Mouse (Mus musculus): ENCODE measurements around the gene Alpk1.
A peak's percentile ranks its signal among the peaks of the same experiment; 100 is the strongest.

The Alpk1 gene

GRCm38 (mm10) chr3:127780021-127780644 is at the start of gene Alpk1:
TSS of gene Alpk1 (minus strand) at chr3:127780527.
- peak; percentile 99 for DNase-seq

GRCm38 (mm10) chr3:127827123-127827522 is 46.8 kb upstream of the Alpk1 start:
- peak; percentile 91 for DNase-seq

GRCm38 (mm10) chr3:127826503-127826902 is 46.2 kb upstream of the Alpk1 start:
- DNase-seq, result peak; percentile 72

GRCm38 (mm10) chr3:127823886-127824863 is 43.8 kb upstream of the Alpk1 start:
- peak; percentile 76 for DNase-seq

DNA sequence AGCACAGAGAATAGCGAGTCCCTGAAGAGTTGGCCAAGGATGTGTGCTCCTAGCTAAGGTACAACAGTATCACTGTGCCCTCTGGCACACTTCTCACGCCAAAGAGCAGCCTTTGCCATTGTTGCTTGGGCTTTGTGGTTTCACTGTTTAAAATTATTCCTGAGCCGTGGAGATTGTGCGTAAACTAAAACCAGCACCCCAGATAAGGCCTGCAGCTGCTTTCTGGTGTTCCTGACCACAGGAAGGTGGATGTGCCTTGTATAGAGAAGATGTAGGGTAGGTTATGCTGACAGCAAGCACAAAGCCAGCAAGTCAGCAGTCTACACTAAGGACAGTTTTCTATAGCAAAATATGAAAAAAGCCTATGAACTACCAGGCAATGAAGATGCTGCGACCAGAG is 40.9 kb upstream of the Alpk1 start:
- peak; percentile 56 for DNase-seq

- no peak for DNase-seq
Measured at GRCm38 (mm10) chr3:127820400-127820799, 40.1 kb upstream of the Alpk1 start.

GRCm38 (mm10) chr3:127818694-127819663 is 38.7 kb upstream of the Alpk1 start:
- DNase-seq, result peak; percentile 44

- DNase-seq, result peak; percentile 75
Measured at GRCm38 (mm10) chr3:127817120-127817683, 36.9 kb upstream of the Alpk1 start.

DNA sequence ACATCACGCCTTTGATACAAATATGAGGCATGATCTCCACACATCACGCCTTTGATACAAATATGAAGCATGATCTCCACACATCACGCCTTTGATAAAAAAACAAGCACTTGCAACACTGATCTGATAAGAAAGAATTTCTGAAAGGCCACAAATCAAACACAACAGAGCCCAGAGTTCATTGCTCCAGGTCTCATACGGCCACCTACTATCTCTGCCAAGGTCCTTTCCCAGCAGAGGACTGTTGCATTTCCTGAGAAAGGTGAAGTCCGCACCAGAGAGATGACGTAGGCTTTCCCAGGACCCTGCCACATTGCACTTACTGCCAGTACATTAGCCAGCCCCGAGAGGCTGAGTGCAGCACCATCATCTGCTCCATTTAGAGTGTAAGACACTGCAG is 28.8 kb upstream of the Alpk1 start:
- peak; percentile 86 for DNase-seq

GRCm38 (mm10) chr3:127807846-127808245 is 27.5 kb upstream of the Alpk1 start:
- DNase-seq, result peak; percentile 59

- peak; percentile 69 for DNase-seq
Measured at GRCm38 (mm10) chr3:127805991-127806390, 25.7 kb upstream of the Alpk1 start.

DNA sequence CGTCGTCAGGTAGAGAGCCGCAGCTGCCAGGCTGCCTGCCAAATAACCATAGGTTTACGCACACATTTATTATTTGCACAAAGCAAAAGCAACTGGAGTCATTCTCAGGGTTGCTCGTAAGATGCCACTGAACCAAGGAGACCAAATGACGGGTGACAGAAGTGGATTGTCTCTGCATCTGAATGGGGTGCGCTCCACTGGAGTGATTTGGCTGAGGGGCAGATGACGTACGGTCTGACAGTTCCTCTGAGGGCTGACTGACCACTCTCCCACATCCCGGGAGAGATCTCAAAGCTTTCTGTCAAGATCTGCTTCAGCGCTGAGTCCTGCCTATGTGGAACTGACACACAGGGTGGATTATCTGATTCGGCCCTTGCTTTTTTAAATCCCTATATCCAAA is 24.7 kb upstream of the Alpk1 start:
- peak; percentile 53 for DNase-seq

GRCm38 (mm10) chr3:127804439-127804838 is 24.1 kb upstream of the Alpk1 start:
- peak; percentile 68 for DNase-seq

DNA sequence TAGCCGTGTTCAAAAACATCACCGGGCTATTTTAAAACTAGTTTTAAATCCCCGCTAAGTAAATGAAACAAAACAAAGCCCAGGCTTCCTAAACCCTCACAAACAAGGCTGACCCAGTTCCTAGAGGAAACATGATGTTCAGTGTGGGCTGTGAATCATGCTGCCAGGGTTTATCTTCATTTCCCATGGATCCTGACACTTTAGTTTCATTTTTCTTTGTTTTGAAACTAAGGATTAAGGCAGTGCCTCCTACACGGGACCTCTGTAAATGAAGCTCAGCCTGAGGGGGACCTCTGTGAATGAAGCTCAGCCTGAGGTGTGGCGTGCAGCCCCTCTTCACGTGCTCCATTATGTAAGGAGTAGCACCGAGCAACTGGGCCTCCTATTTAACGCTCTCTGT is 22.5 kb upstream of the Alpk1 start:
- DNase-seq, result peak; percentile 93

GRCm38 (mm10) chr3:127801162-127801561 is 20.8 kb upstream of the Alpk1 start:
- no peak for DNase-seq

DNA sequence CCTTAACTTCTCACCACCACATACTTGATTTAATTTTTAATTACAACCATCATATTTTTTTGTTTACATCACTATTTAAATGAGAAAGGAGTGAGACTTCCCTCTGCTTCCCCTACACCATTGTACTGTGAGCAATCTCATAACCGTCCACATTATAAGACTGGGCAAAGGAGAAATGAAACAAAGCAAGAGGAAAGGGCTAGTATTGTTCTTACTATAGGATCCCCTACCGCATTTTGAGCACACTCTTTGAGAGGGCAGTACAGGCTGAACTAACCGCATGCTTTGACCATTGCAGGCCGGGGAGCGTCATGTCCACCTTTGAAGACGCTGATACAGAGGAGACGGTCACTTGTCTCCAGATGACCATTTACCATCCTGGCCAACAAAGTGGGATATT is 15.9 kb upstream of the Alpk1 start:
- peak; percentile 72 for DNase-seq

DNA sequence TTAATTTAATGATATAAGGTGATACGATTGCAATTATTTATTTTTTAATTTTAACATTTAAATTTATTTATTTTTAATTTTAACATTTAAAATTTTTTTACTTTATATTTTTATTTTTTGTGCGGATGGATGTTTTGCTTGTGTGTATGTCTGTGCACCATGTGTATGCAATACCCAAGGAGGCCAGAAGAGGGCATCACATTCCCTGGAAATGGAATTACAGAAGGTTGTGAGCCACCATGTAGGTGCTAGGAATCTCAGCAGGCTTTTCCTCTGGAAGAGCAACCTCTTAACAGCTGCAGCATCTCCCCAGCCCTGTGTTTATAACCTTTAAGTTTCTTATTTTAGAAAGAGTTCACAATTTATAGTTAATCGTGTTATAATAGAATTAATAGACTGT is 15.4 kb upstream of the Alpk1 start:
- DNase-seq, result peak; percentile 14

- DNase-seq, result peak; percentile 86
Measured at GRCm38 (mm10) chr3:127793022-127793421, 12.7 kb upstream of the Alpk1 start.

- peak; percentile 3 for DNase-seq
Measured at GRCm38 (mm10) chr3:127791595-127792561, 11.6 kb upstream of the Alpk1 start.

DNA sequence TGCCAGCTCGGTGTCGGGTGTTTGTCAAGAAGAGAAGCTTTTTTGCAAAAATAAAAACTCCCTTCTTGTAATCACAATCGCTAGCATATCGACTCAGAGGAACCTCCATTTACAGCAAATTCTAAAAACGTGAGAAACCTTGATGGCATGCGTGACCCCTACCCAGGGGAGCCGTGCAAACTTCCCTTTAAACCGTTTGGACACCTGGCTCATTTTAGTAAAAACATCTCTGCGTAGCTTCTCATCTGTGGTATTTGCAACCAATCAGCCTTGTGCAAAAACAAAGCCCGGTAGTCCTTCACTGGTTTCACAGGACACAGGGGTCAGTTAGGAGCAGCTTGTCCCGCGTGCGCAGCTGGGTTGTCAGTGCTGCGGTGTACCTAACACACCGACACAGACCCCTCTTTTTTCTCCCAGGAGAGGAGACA is 10.7 kb upstream of the Alpk1 start:
- DNase-seq, result peak; percentile 93
